Mouse (Mus musculus) lung, adult 2 months (tissue): ENCODE results near the gene Rab8b.

Experiments used
- CTCF ChIP-seq: fragments of 200-500 bp; IDR thresholded peaks from 2 replicates; pipeline ENCODE4 v1.5.1; 2011; ENCODE audit warnings: mild to moderate bottlenecking, low read length, control low read depth; ENCODE audit not compliant: insufficient read depth
- POLR2A ChIP-seq: fragments of 200-500 bp; IDR thresholded peaks from 2 replicates; pipeline ENCODE4 v1.6.1; 2011; ENCODE audit warnings: low read depth, mild to moderate bottlenecking, control low read depth, low read length, borderline replicate concordance; ENCODE audit errors: extremely low read depth

DNA sequence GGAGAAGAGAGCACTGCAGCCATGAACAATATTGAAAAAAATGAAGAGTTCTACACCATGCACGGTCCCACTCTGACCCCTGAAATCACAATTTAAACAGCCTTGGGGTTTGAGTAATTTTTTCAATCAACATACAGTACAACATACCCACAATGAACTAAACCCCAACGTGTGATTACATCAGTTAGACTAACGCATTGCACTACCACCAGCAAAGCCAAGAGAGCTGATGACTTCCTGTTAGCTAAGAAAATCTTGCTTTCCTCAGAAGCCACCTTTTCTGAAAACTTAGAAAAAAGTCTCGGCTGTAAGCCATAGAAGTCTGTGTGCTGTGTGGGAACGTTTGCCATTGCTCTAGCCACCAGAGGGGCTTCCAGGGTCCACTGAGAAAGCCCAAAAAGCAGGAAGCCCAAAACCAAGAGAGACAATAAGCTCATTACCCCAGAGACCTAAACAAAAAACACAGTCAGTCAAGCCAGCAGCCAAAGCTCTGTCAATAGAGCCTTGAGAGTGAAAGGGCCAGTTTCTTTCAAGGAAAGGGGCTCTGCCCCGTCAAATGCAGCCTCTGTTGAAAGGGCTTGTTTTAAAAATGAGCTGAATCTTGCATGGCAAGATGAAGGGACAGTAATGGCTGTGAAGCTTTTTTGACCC is 31.4 kb downstream of the Rab8b start:
- no peak for TF ChIP-seq CTCF
- no peak for TF ChIP-seq POLR2A
